Comparison of ENCODE assay signal across 10 mouse cellular contexts in the genomic region with DNA sequence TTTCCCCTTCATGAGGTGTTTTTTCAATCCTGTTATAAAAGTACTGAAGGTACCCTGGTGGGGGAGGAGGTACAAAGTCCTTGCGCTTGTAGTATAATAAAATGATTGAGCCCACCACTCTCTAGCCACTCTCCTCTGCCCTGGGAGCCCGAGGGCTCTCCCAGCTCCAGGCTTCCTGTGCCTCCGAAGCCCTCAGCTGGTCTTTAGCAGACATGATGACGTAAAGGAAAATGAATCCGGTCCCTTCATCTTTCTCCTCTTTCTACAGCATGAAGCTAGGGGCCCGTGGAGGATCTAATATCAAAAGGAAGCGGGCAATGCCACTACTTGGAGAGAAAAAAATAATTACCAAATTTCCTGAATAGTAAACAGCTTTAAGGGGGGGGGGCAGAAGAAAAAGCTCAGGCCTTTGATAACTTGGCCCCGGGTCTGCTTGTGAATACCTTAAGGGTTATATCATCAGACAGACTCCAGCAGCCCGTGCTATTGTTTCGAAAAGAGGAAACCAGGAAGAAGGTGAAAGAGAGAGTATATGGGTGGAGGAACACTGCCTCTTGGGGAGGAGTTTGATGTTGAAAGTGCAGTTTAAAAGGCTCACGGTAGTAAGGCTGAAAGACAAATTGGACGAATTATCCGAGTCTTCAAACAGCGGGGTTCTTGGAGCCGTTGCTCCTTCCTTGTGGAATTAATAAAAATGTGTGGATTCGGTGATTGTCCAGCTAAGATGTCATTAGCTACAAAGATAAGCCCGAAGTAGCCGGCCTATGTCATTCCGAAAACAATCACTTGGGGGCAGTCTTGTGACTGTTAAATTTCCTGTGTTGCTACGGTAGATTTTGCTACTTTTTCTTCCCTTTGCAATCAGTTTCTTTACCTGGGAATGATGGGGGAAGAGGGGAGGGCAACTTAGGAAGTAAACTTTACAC. TPM values are rescaled to one million over a fixed set of nuclear protein-coding genes. Genes with fewer than 3 reads are reported as not detected.
A peak's percentile ranks its signal among the peaks of the same experiment; 100 is the strongest.
DNase-seq lines count a peak whose midpoint lies in the region; ATAC-seq and TF ChIP-seq lines count a peak whose summit lies in the region.
"Had no signal": no experiment of that assay in that cellular context is flagged by ENCODE, and none has a peak within 500 bp of the region (broad histone marks: within the 10 kb centered on the region; RNA-seq: fewer than 3 reads in every experiment).

No protein-coding gene starts in this region.

- no peak overlapping the region for H3K27ac ChIP-seq in heart, adult 2 months
- H3K27ac ChIP-seq in heart, embryonic 13.5 days (replicated peaks), result no peak overlapping the region
- no peak overlapping the region for H3K27ac ChIP-seq in kidney, embryonic 15.5 days
- H3K27ac ChIP-seq in small intestine, adult 2 months (ENCODE audit: insufficient read depth, low read depth, low read length), result no peak overlapping the region
- H3K27ac ChIP-seq: macrophage had no signal

- no peaks in the 10 kb centered on the region for H3K79me2 ChIP-seq in heart, adult 2 months (replicated peaks; ENCODE audit: control insufficient read depth, insufficient read depth, low read length)

- H3K9me3 ChIP-seq in heart, embryonic 13.5 days, result no peaks in the 10 kb centered on the region
- H3K9me3 ChIP-seq in kidney, embryonic 15.5 days (replicated peaks), result no peaks in the 10 kb centered on the region

- no peak for ATAC-seq in heart, embryonic 13.5 days (ENCODE audit: extremely low read depth, insufficient number of reproducible peaks, low FRiP score, low TSS enrichment)
- no peak for ATAC-seq in kidney, embryonic 15.5 days (replicated peaks; ENCODE audit: low FRiP score)

- H3K4me1 ChIP-seq in heart, adult 2 months (ENCODE audit: control insufficient read depth, insufficient read depth, low read length), result no peaks in the 10 kb centered on the region
- H3K4me1 ChIP-seq in heart, embryonic 13.5 days, result peaks cover 17% of the 10 kb centered on the region
- H3K4me1 ChIP-seq in kidney, embryonic 15.5 days, result peaks cover 19% of the 10 kb centered on the region; the same call in 1 of the 2 replicates
- peaks cover 5% of the 10 kb centered on the region; the same call in 1 of the 2 replicates for H3K4me1 ChIP-seq in small intestine, adult 2 months (ENCODE audit: control insufficient read depth, insufficient read depth, insufficient read length, low read length)

- TF ChIP-seq CTCF in heart, adult 2 months (IDR thresholded peaks at IDR 0.05), result peak; percentile 81
- TF ChIP-seq CTCF in small intestine, adult 2 months (IDR thresholded peaks at IDR 0.05; ENCODE audit: extremely low read depth, insufficient read length, insufficient replicate concordance, low read depth, low read length), result no peak

- peaks cover 18% of the 10 kb centered on the region for H3K27me3 ChIP-seq in heart, adult 2 months (ENCODE audit: control insufficient read depth, insufficient read depth, low read length)
- H3K27me3 ChIP-seq in heart, embryonic 13.5 days (replicated peaks), result peaks cover 64% of the 10 kb centered on the region
- H3K27me3 ChIP-seq in kidney, embryonic 15.5 days, result peaks cover 70% of the 10 kb centered on the region
- H3K27me3 ChIP-seq in small intestine, adult 2 months (ENCODE audit: control insufficient read depth, insufficient read depth, low read length), result peaks cover 27% of the 10 kb centered on the region

- DNase-seq in heart, adult 2 months, result peak in 1 of 2 experiments; percentile 17
- DNase-seq in heart, adult 11 months, result no peak
- DNase-seq in R1 (ENCODE audit: low read depth, low spot score), result peak; percentile 57
- peak; percentile 50 to 72 for DNase-seq in cerebellum, postnatal 36 days
- DNase-seq in lung, postnatal 10 days, result peak; percentile 56

- intact Hi-C loops in heart, adult 2 months (cut with DNase I), result loop anchor here (2.0 kb wide), 1 partner anchor 705 kb away; no protein-coding TSS in a partner anchor

- H3K9ac ChIP-seq in heart, adult 2 months (ENCODE audit: low read depth, low read length), result no peak overlapping the region
- H3K9ac ChIP-seq in heart, embryonic 13.5 days, result peak overlapping the region; percentile 58
- no peak overlapping the region for H3K9ac ChIP-seq in kidney, embryonic 15.5 days

- no peak overlapping the region for H3K4me3 ChIP-seq in heart, adult 2 months
- peak overlapping the region; percentile 42 for H3K4me3 ChIP-seq in heart, embryonic 13.5 days
- H3K4me3 ChIP-seq in kidney, embryonic 15.5 days (replicated peaks), result peak overlapping the region; percentile 25
- peak overlapping the region; percentile 9; the same call in 1 of the 2 replicates for H3K4me3 ChIP-seq in small intestine, adult 2 months (ENCODE audit: low read depth, low read length)

- no peak for TF ChIP-seq EP300 in heart, adult 2 months (IDR thresholded peaks at IDR 0.05; ENCODE audit: insufficient read depth, low read depth, low read length)

- 8% methylated on average over 20 of the region's 20 CpGs for WGBS in heart, adult 2 months
- WGBS in heart, embryonic 13.5 days, result 7% methylated on average over 20 of the region's 20 CpGs
- WGBS in kidney, embryonic 15.5 days, result 3% methylated on average over 20 of the region's 20 CpGs
- 12% methylated on average over 20 of the region's 20 CpGs for WGBS in small intestine, adult 2 months

- no peak for TF ChIP-seq POLR2A in heart, adult 2 months (IDR thresholded peaks at IDR 0.05; ENCODE audit: insufficient read depth, low read depth, low read length)
- no peak for TF ChIP-seq POLR2A in small intestine, adult 2 months (IDR thresholded peaks at IDR 0.05; ENCODE audit: low read depth, low read length)

- H3K4me2 ChIP-seq in heart, embryonic 13.5 days, result peak overlapping the region; percentile 70
- H3K4me2 ChIP-seq in kidney, embryonic 15.5 days, result peak overlapping the region; percentile 48

- no peaks in the 10 kb centered on the region for H3K36me3 ChIP-seq in heart, adult 2 months (ENCODE audit: control insufficient read depth, insufficient read depth, low read length)
- H3K36me3 ChIP-seq in heart, embryonic 13.5 days, result no peaks in the 10 kb centered on the region
- H3K36me3 ChIP-seq in kidney, embryonic 15.5 days, result no peaks in the 10 kb centered on the region
- H3K36me3 ChIP-seq in small intestine, adult 2 months (ENCODE audit: control insufficient read depth, insufficient read depth, low read length), result no peaks in the 10 kb centered on the region
- H3K36me3 ChIP-seq: G1E had no signal

RNA-seq across cellular contexts. Expression of a gene that starts 6.5 kb away (rescaled TPM):
- under 1 TPM; 0.07 to 0.29 TPM for total RNA-seq in heart, adult 2 months (2021)
- 0.18 and 0.27 TPM in 2 replicates for polyA plus RNA-seq in heart, adult 2 months (2012; rRNA removed)
- polyA plus RNA-seq in heart, embryonic 13.5 days (2015; fragmentation: Nextera tagmentation; extraction: Ambion mirVana), result 0.09 and 0.14 TPM in 2 replicates
- 0.36 and 0.64 TPM in 2 replicates for polyA plus RNA-seq in kidney, embryonic 15.5 days (2015; fragmentation: Nextera tagmentation; extraction: Ambion mirVana)
- polyA plus RNA-seq in small intestine, adult 2 months (2012; rRNA removed), result not detected in 2 replicates
- polyA plus RNA-seq: G1E, macrophage had no signal
